Mouse (Mus musculus) megakaryocyte, embryonic 14.5 days (primary cell): ENCODE data around the gene Asap3.

Experiments
- FLI1 ChIP-seq: IDR thresholded peaks from 2 replicates; pipeline ENCODE4 v1.6.1; 2012; ENCODE audit warnings: low read length, inconsistent platforms, mixed read lengths
- GATA1 ChIP-seq: IDR thresholded peaks from 3 replicates; pipeline ENCODE4 v1.6.1; 2012; ENCODE audit warnings: mixed read lengths, low read length, inconsistent platforms, borderline replicate concordance

DNA sequence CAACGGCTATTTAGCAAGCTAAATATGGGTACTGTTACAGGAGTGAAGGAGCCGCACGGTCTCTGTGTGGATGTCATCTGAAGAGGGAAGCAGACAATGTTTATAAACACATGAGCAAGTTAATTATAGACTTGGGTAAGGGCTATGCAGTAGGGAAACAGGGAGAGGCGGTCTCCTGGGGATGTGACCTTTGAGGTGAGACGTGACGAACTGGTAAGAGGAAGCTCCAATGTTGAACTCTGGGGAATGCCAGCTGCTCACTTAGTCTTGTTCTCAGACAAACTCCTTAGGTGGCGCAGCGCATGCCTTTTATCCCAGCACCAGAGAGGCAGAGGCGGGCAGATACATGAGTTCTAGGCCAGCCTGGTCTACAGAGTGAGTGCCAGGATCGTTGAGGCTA lies 55.7 kb downstream of the Asap3 start:
- TF ChIP-seq GATA1 (no peak), FLI1 (no peak)
